ENCODE assay signal across 27 mouse cellular contexts in genomic region chr5:30609094-30609493, GRCm38 (mm10). TPM values are rescaled to one million over a fixed set of nuclear protein-coding genes. Genes with fewer than 3 reads are reported as not detected.
"Had no signal": no experiment of that assay in that cellular context is flagged by ENCODE, and none has a peak within 500 bp of the region (broad histone marks: within the 10 kb centered on the region; RNA-seq: fewer than 3 reads in every experiment).

No protein-coding gene starts in this region.

- H3K4me1 ChIP-seq: liver, embryonic 15.5 days had no signal

- H3K9me3 ChIP-seq: heart, embryonic 13.5 days; heart, embryonic 15.5 days; hindbrain, embryonic 10.5 days; hindbrain, embryonic 12.5 days; hindbrain, embryonic 15.5 days; intestine, embryonic 15.5 days; limb, embryonic 10.5 days; liver, embryonic 13.5 days; liver, embryonic 15.5 days had no signal

- H3K27ac ChIP-seq: gastrocnemius, adult 2 months; heart, adult 2 months; heart, embryonic 15.5 days; hindbrain, embryonic 10.5 days; hindbrain, embryonic 12.5 days; hindbrain, embryonic 15.5 days; intestine, embryonic 15.5 days; left cerebral cortex, adult 2 months; limb, embryonic 10.5 days; limb, embryonic 12.5 days; liver, embryonic 13.5 days; liver, embryonic 15.5 days had no signal

- DNase-seq: gastrocnemius, adult 2 months; gastrocnemius, postnatal 10 days; gastrocnemius, postnatal 25 days; heart, adult 2 months; heart, postnatal 4 days; kidney, adult 18-20 months; kidney, adult 8-10 months; kidney, postnatal 10 days; kidney, postnatal 25 days; kidney, postnatal 4 days; liver; liver, embryonic 13.5 days had no signal

- H3K9ac ChIP-seq: heart, embryonic 13.5 days; heart, embryonic 15.5 days; hindbrain, embryonic 12.5 days; hindbrain, embryonic 15.5 days; intestine, embryonic 15.5 days; limb, embryonic 12.5 days; liver, embryonic 13.5 days; liver, embryonic 15.5 days had no signal

- H3K36me3 ChIP-seq: heart, embryonic 15.5 days; hindbrain, embryonic 10.5 days; hindbrain, embryonic 12.5 days; hindbrain, embryonic 15.5 days; intestine, embryonic 15.5 days; limb, embryonic 10.5 days; limb, embryonic 12.5 days; liver, embryonic 13.5 days; liver, embryonic 15.5 days had no signal

- H3K27me3 ChIP-seq: heart, embryonic 13.5 days; heart, embryonic 15.5 days; hindbrain, embryonic 15.5 days; intestine, embryonic 15.5 days; liver, embryonic 13.5 days; liver, embryonic 15.5 days had no signal

- H3K4me2 ChIP-seq: heart, embryonic 11.5 days; heart, embryonic 13.5 days; heart, embryonic 15.5 days; hindbrain, embryonic 12.5 days; hindbrain, embryonic 15.5 days; intestine, embryonic 15.5 days; limb, embryonic 12.5 days; liver, embryonic 11.5 days; liver, embryonic 13.5 days; liver, embryonic 15.5 days had no signal

- ATAC-seq: inflammation-experienced regulatory T-cells, adult 6 months; intestine, embryonic 15.5 days; intestine, postnatal 0 days had no signal

- H3K4me3 ChIP-seq: gastrocnemius, adult 2 months; heart, adult 2 months; heart, embryonic 13.5 days; heart, embryonic 15.5 days; hindbrain, embryonic 10.5 days; hindbrain, embryonic 12.5 days; hindbrain, embryonic 15.5 days; intestine, embryonic 15.5 days; left cerebral cortex, adult 2 months; limb, embryonic 10.5 days; limb, embryonic 12.5 days; liver, embryonic 13.5 days; liver, embryonic 15.5 days had no signal

RNA-seq across cellular contexts. Expression of gene Kcnk3, which starts 21.1 kb away (rescaled TPM):
- total RNA-seq: granulocyte monocyte progenitor cell, adult 5-6 weeks had no signal
